Mouse (Mus musculus): Measurements from ENCODE around the gene Synpo2. TPM values are rescaled to one million over a fixed set of nuclear protein-coding genes. Genes with fewer than 3 reads are reported as not detected.

Synpo2 gene
- total and polyA plus RNA-seq, 2 experiments from 2014 or later = 14.7 to 17.9 TPM

- peaks cover 12% of the 10 kb centered on the region for H3K4me1 ChIP-seq (ENCODE audit: control insufficient read depth, insufficient read depth)
- ATAC-seq (ENCODE audit: insufficient read depth, low read depth) = no peak
- no peak overlapping the region for H3K27ac ChIP-seq (ENCODE audit: low read depth)
- TF ChIP-seq EP300 (IDR thresholded peaks at IDR 0.05; ENCODE audit: low read depth) = no peak
- no peak for TF ChIP-seq CTCF (IDR thresholded peaks at IDR 0.05; ENCODE audit: low read depth)
- H3K9me3 ChIP-seq (replicated peaks; ENCODE audit: control insufficient read depth, low read length) = no peaks in the 10 kb centered on the region
- no peak overlapping the region for H3K9ac ChIP-seq (replicated peaks; ENCODE audit: low read depth, low read length)
- no peak for DNase-seq (ENCODE audit: low spot score)
- no peaks in the 10 kb centered on the region for H3K36me3 ChIP-seq (replicated peaks; ENCODE audit: control insufficient read depth, insufficient read depth, low read length)
- H3K27me3 ChIP-seq (ENCODE audit: control insufficient read depth, insufficient read depth, low read length) = no peaks in the 10 kb centered on the region
- no peak overlapping the region for H3K4me3 ChIP-seq (ENCODE audit: low read depth, low read length)
- no peak overlapping the region for H3K4me2 ChIP-seq (ENCODE audit: low read depth, low read length)
- WGBS = 94% methylated on average over 7 of the region's 7 CpGs
Observed at GRCm38 (mm10) chr3:123066836-123067235, 169.1 kb downstream of the Synpo2 start.

- no peak overlapping the region for H3K9ac ChIP-seq (replicated peaks; ENCODE audit: low read depth, low read length)
- H3K27ac ChIP-seq (ENCODE audit: low read depth) = no peak overlapping the region
- no peak overlapping the region for H3K4me2 ChIP-seq (ENCODE audit: low read depth, low read length)
- no peaks in the 10 kb centered on the region for H3K27me3 ChIP-seq (ENCODE audit: control insufficient read depth, insufficient read depth, low read length)
- peaks cover 4% of the 10 kb centered on the region; the same call in 1 of the 2 replicates for H3K4me1 ChIP-seq (ENCODE audit: control insufficient read depth, insufficient read depth)
- WGBS = 54% methylated on average over 5 of the region's 5 CpGs
- H3K4me3 ChIP-seq (ENCODE audit: low read depth, low read length) = no peak overlapping the region
- ATAC-seq (ENCODE audit: insufficient read depth, low read depth) (0 out of 2 replicates have a peak, but pooled peaks have one; percentile 33), DNase-seq (ENCODE audit: low spot score) (no peak)
- H3K9me3 ChIP-seq (replicated peaks; ENCODE audit: control insufficient read depth, low read length) = no peaks in the 10 kb centered on the region
- no peaks in the 10 kb centered on the region for H3K36me3 ChIP-seq (replicated peaks; ENCODE audit: control insufficient read depth, insufficient read depth, low read length)
- TF ChIP-seq EP300 (IDR thresholded peaks at IDR 0.05; ENCODE audit: low read depth) (no peak), CTCF (IDR thresholded peaks at IDR 0.05; ENCODE audit: low read depth) (no peak)
Observed at GRCm38 (mm10) chr3:123065466-123065865, 170.5 kb downstream of the Synpo2 start.

- ATAC-seq (ENCODE audit: insufficient read depth, low read depth) (no peak), DNase-seq (ENCODE audit: low spot score) (no peak)
- no peaks in the 10 kb centered on the region for H3K27me3 ChIP-seq (ENCODE audit: control insufficient read depth, insufficient read depth, low read length)
- no peak overlapping the region for H3K27ac ChIP-seq (ENCODE audit: low read depth)
- H3K4me1 ChIP-seq (ENCODE audit: control insufficient read depth, insufficient read depth) = peaks cover 4% of the 10 kb centered on the region; the same call in 1 of the 2 replicates
- no peak overlapping the region for H3K4me2 ChIP-seq (ENCODE audit: low read depth, low read length)
- H3K36me3 ChIP-seq (replicated peaks; ENCODE audit: control insufficient read depth, insufficient read depth, low read length) = no peaks in the 10 kb centered on the region
- 52% methylated on average over 5 of the region's 5 CpGs for WGBS
- H3K9ac ChIP-seq (replicated peaks; ENCODE audit: low read depth, low read length) = no peak overlapping the region
- TF ChIP-seq EP300 (IDR thresholded peaks at IDR 0.05; ENCODE audit: low read depth) (no peak), CTCF (IDR thresholded peaks at IDR 0.05; ENCODE audit: low read depth) (no peak)
- H3K9me3 ChIP-seq (replicated peaks; ENCODE audit: control insufficient read depth, low read length) = no peaks in the 10 kb centered on the region
- no peak overlapping the region for H3K4me3 ChIP-seq (ENCODE audit: low read depth, low read length)
Observed at GRCm38 (mm10) chr3:123064186-123064585, 171.8 kb downstream of the Synpo2 start.

GRCm38 (mm10) chr3:123061931-123062330, 174.0 kb downstream of the Synpo2 start:
- Histone ChIP-seq H3K4me1 (ENCODE audit: control insufficient read depth, insufficient read depth) (peaks cover 4% of the 10 kb centered on the region; the same call in 1 of the 2 replicates), H3K27ac (ENCODE audit: low read depth) (no peak overlapping the region), H3K9ac (replicated peaks; ENCODE audit: low read depth, low read length) (no peak overlapping the region), H3K4me2 (ENCODE audit: low read depth, low read length) (no peak overlapping the region), H3K36me3 (replicated peaks; ENCODE audit: control insufficient read depth, insufficient read depth, low read length) (no peaks in the 10 kb centered on the region), H3K27me3 (ENCODE audit: control insufficient read depth, insufficient read depth, low read length) (no peaks in the 10 kb centered on the region), H3K9me3 (replicated peaks; ENCODE audit: control insufficient read depth, low read length) (no peaks in the 10 kb centered on the region), H3K4me3 (ENCODE audit: low read depth, low read length) (no peak overlapping the region)
- WGBS = 77% methylated on average over 2 of the region's 2 CpGs
- ATAC-seq (ENCODE audit: insufficient read depth, low read depth) = no peak
- TF ChIP-seq EP300 (IDR thresholded peaks at IDR 0.05; ENCODE audit: low read depth) = no peak
- no peak for TF ChIP-seq CTCF (IDR thresholded peaks at IDR 0.05; ENCODE audit: low read depth)
- no peak for DNase-seq (ENCODE audit: low spot score)

- DNase-seq (ENCODE audit: low spot score) (no peak), ATAC-seq (ENCODE audit: insufficient read depth, low read depth) (no peak)
- H3K4me2 ChIP-seq (ENCODE audit: low read depth, low read length) = no peak overlapping the region
- no peak overlapping the region for H3K9ac ChIP-seq (replicated peaks; ENCODE audit: low read depth, low read length)
- 79% methylated on average over 1 of the region's 1 CpGs for WGBS
- no peak overlapping the region for H3K27ac ChIP-seq (ENCODE audit: low read depth)
- peaks cover 6% of the 10 kb centered on the region; the same call in 1 of the 2 replicates for H3K4me1 ChIP-seq (ENCODE audit: control insufficient read depth, insufficient read depth)
- no peaks in the 10 kb centered on the region for H3K27me3 ChIP-seq (ENCODE audit: control insufficient read depth, insufficient read depth, low read length)
- H3K9me3 ChIP-seq (replicated peaks; ENCODE audit: control insufficient read depth, low read length) = no peaks in the 10 kb centered on the region
- H3K36me3 ChIP-seq (replicated peaks; ENCODE audit: control insufficient read depth, insufficient read depth, low read length) = no peaks in the 10 kb centered on the region
- no peak overlapping the region for H3K4me3 ChIP-seq (ENCODE audit: low read depth, low read length)
- TF ChIP-seq CTCF (IDR thresholded peaks at IDR 0.05; ENCODE audit: low read depth) = no peak
- no peak for TF ChIP-seq EP300 (IDR thresholded peaks at IDR 0.05; ENCODE audit: low read depth)
Observed at GRCm38 (mm10) chr3:123058832-123059231, 177.1 kb downstream of the Synpo2 start.

GRCm38 (mm10) chr3:123054178-123054577, 181.8 kb downstream of the Synpo2 start:
- Histone ChIP-seq H3K4me1 (ENCODE audit: control insufficient read depth, insufficient read depth) (peaks cover 6% of the 10 kb centered on the region; the same call in 1 of the 2 replicates), H3K4me3 (ENCODE audit: low read depth, low read length) (no peak overlapping the region), H3K36me3 (replicated peaks; ENCODE audit: control insufficient read depth, insufficient read depth, low read length) (no peaks in the 10 kb centered on the region), H3K9me3 (replicated peaks; ENCODE audit: control insufficient read depth, low read length) (0 out of 2 replicates have a peak, but pooled peaks cover 4% of the 10 kb centered on the region), H3K27ac (ENCODE audit: low read depth) (no peak overlapping the region), H3K4me2 (ENCODE audit: low read depth, low read length) (no peak overlapping the region), H3K27me3 (ENCODE audit: control insufficient read depth, insufficient read depth, low read length) (no peaks in the 10 kb centered on the region), H3K9ac (replicated peaks; ENCODE audit: low read depth, low read length) (no peak overlapping the region)
- 25% methylated on average over 5 of the region's 5 CpGs for WGBS
- TF ChIP-seq EP300 (IDR thresholded peaks at IDR 0.05; ENCODE audit: low read depth) (no peak), CTCF (IDR thresholded peaks at IDR 0.05; ENCODE audit: low read depth) (no peak)
- ATAC-seq (ENCODE audit: insufficient read depth, low read depth) (peak; percentile 27; the same call in 1 of the 2 replicates), DNase-seq (ENCODE audit: low spot score) (no peak)

Data from heart, postnatal 0 days (tissue).